Mouse (Mus musculus): Measurements from ENCODE around the gene B3gnt4.

The B3gnt4 gene

GRCm38 (mm10) chr5:123525916-123526495 lies 15.7 kb downstream of the B3gnt4 start:
- no peak for DNase-seq (ENCODE audit: low spot score in 2 of 2)

- DNase-seq (ENCODE audit: low spot score in 2 of 2), result peak in 1 of 2 experiments; percentile 3
Measured at GRCm38 (mm10) chr5:123528641-123529040, 18.4 kb downstream of the B3gnt4 start.

GRCm38 (mm10) chr5:123530056-123530455 lies 19.8 kb downstream of the B3gnt4 start:
- DNase-seq (ENCODE audit: low spot score in 2 of 2), result peak in 1 of 2 experiments; percentile 2

GRCm38 (mm10) chr5:123533801-123534200 lies 23.5 kb downstream of the B3gnt4 start:
- no peak for DNase-seq (ENCODE audit: low spot score in 2 of 2)

- peak in 1 of 2 experiments; percentile 1 for DNase-seq (ENCODE audit: low spot score in 2 of 2)
Measured at GRCm38 (mm10) chr5:123555693-123556092, 45.4 kb downstream of the B3gnt4 start.

- peak in 1 of 2 experiments; percentile 40 for DNase-seq (ENCODE audit: low spot score in 2 of 2)
Measured at GRCm38 (mm10) chr5:123556451-123556850, 46.2 kb downstream of the B3gnt4 start.

- no peak for DNase-seq (ENCODE audit: low spot score in 2 of 2)
Measured at GRCm38 (mm10) chr5:123559588-123559987, 49.3 kb downstream of the B3gnt4 start.

- no peak for DNase-seq (ENCODE audit: low spot score in 2 of 2)
Measured at GRCm38 (mm10) chr5:123561128-123561527, 50.9 kb downstream of the B3gnt4 start.

Data from frontal cortex, postnatal 14 days (tissue).